Mouse (Mus musculus) myocyte (in vitro differentiated cells): ENCODE data around the gene Olfr202. TPM values are rescaled to one million over a fixed set of nuclear protein-coding genes. Genes with fewer than 3 reads are reported as not detected.
"Not testable (repeated sequence)": the region's sequence is repeated elsewhere in the genome, so short reads cannot be mapped to it uniquely, and the experiment has no call there.

Source experiments
- H3K27me3 ChIP-seq: one replicate; pipeline ENCODE4 v1.6.1; 2011; ENCODE audit not compliant: control insufficient read depth, insufficient read depth, insufficient read length
- H3K36me3 ChIP-seq: one replicate; pipeline ENCODE4 v1.6.1; 2011; ENCODE audit not compliant: control insufficient read depth, insufficient read depth
- H3K4me2 ChIP-seq: one replicate; pipeline ENCODE4 v1.6.1; 2011; ENCODE audit warnings: low read depth, control low read depth
- H3K4me3 ChIP-seq: one replicate; pipeline ENCODE4 v1.5.1; 2011; ENCODE audit warnings: mild to moderate bottlenecking, control low read depth, moderate library complexity
- H3K79me2 ChIP-seq: one replicate; pipeline ENCODE4 v1.6.1; 2011; ENCODE audit not compliant: control insufficient read depth, insufficient read depth
- H3ac ChIP-seq: one replicate; pipeline ENCODE4 v1.6.1; 2011; ENCODE audit not compliant: control insufficient read depth, insufficient read length
- CEBPB ChIP-seq: IDR thresholded peaks from 2 replicates; pipeline ENCODE4 v1.6.1; 2011; ENCODE audit warnings: mild to moderate bottlenecking, moderate library complexity; ENCODE audit not compliant: poor library complexity, insufficient read depth, severe bottlenecking
- E2F4 ChIP-seq: IDR thresholded peaks from one replicate; pipeline ENCODE4 v1.6.1; 2011; ENCODE audit warnings: mild to moderate bottlenecking, control low read depth, moderate library complexity; ENCODE audit not compliant: insufficient read depth
- MAX ChIP-seq: IDR thresholded peaks from one replicate; pipeline ENCODE4 v1.6.1; 2011; ENCODE audit warnings: low read depth, mild to moderate bottlenecking, control low read depth
- MYOD1 ChIP-seq, 3 experiments: IDR thresholded peaks; one replicate each; pipeline ENCODE4 v1.6.1; 2011; ENCODE audit warnings: control low read depth in 2 of 3, low read depth in 2 of 3, mild to moderate bottlenecking in 2 of 3, moderate library complexity in 1 of 3; ENCODE audit not compliant: insufficient read length in 2 of 3, control insufficient read depth in 1 of 3
- MYOG ChIP-seq, 3 experiments: IDR thresholded peaks; one replicate each; pipeline ENCODE4 v1.6.1; 2011; ENCODE audit warnings: control low read depth in 2 of 3, low read depth in 2 of 3, mild to moderate bottlenecking in 2 of 3; ENCODE audit not compliant: insufficient read length in 2 of 3, control insufficient read depth in 1 of 3, insufficient read depth in 1 of 3
- POLR2A ChIP-seq: IDR thresholded peaks from one replicate; pipeline ENCODE4 v1.6.1; 2011; ENCODE audit warnings: low read depth, mild to moderate bottlenecking, control low read depth, moderate library complexity; ENCODE audit not compliant: insufficient read length
- POLR2AphosphoS2 ChIP-seq: IDR thresholded peaks from one replicate; pipeline ENCODE4 v1.6.1; 2011; ENCODE audit warnings: low read depth, control low read depth; ENCODE audit not compliant: insufficient read length
- REST ChIP-seq: IDR thresholded peaks from one replicate; pipeline ENCODE4 v1.6.1; 2011; ENCODE audit warnings: mild to moderate bottlenecking, control low read depth, moderate library complexity; ENCODE audit not compliant: insufficient read depth, insufficient read length
- SRF ChIP-seq: IDR thresholded peaks from one replicate; pipeline ENCODE4 v1.6.1; 2011; ENCODE audit warnings: low read depth; ENCODE audit not compliant: control insufficient read depth, insufficient read length
- TCF12 ChIP-seq: IDR thresholded peaks from one replicate; pipeline ENCODE4 v1.6.1; 2011; ENCODE audit warnings: mild to moderate bottlenecking, control low read depth; ENCODE audit not compliant: poor library complexity, insufficient read depth, severe bottlenecking
- TCF3 ChIP-seq: IDR thresholded peaks from one replicate; pipeline ENCODE4 v1.6.1; 2011; ENCODE audit warnings: low read depth, control low read depth; ENCODE audit not compliant: insufficient read length
- USF1 ChIP-seq: IDR thresholded peaks from one replicate; pipeline ENCODE4 v1.6.1; 2011; ENCODE audit warnings: low read depth, mild to moderate bottlenecking, control low read depth, moderate library complexity
- polyA plus RNA-seq: library from polyadenylated mRNA; unstranded; fragments of >200 nt; fragmentation: generic; extraction: Trizol; gene quantifications from one replicate; pipeline ENCODE4 v1.2.1, GENCODE M21; 2012; ENCODE audit warnings: missing spikeins

Olfr202 gene
- not detected for polyA plus RNA-seq

DNA sequence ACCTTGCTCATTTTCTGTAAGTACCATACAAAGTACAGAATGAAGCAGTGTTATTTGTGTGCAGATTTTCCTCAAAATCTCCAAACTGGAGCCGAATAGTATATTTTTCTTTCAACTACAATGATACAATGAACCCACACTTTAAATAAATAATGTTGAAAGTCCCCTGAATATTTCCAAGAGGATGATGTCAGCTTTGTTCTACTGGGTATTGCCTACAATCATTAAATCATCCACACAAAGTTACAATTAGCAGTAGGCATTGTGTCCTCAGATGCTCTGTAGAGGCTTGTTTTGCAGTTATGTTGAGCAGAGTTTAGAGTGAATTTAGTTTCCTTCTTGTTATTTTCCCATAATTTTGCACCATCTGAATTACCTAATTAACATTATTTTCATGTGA, at the start of gene Olfr202:
Gene Olfr202 (minus strand): TSS at position 101 of the 400 bp plus-strand sequence.
- Histone ChIP-seq H3K4me3 (no peak within 1 kb of the TSS), H3K4me2 (no peak within 1 kb of the TSS), H3K27me3 (no peaks in the 10 kb centered on the region), H3ac (no peak within 1 kb of the TSS), H3K36me3 (no peaks in the 10 kb centered on the region), H3K79me2 (no peaks in the 10 kb centered on the region)
- TF ChIP-seq POLR2AphosphoS2 (no peak), MYOD1 (IDR thresholded peaks at IDR 0.05; ENCODE audit: control insufficient read depth in 1 of 3, insufficient read length in 2 of 3, low read depth in 2 of 3) (no peak), CEBPB (no peak), MYOG (IDR thresholded peaks at IDR 0.05; ENCODE audit: control insufficient read depth in 1 of 3, insufficient read depth in 1 of 3, insufficient read length in 2 of 3, low read depth in 2 of 3) (no peak), TCF12 (no peak), SRF (no peak), REST (no peak), USF1 (no peak), MAX (no peak), E2F4 (no peak), POLR2A (no peak), TCF3 (no peak)

DNA sequence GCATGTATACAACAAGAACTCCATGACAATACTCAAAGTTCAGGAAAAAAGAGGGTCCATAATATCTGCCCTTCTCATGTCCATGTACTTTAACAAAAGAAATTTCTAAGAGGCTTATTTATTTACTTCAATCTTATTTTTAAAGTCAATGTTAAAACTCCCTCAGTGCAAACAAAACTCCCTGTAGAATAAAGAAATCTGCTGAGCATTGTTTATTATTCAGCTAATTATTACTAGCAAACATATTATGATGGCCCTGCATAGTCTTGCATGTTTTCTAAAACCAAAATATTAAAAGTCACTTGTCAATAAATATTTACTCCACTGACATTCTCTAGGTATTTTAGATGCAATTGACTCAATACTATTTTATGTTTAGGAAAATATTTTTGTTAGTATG, 44.4 kb upstream of the Olfr202 start, which contains the start of gene Olfr205:
Gene Olfr205 (minus strand): TSS at position 101 of the 400 bp plus-strand sequence.
- no peaks in the 10 kb centered on the region for H3K27me3 ChIP-seq
- H3K4me3 ChIP-seq, result no peak within 1 kb of the TSS
- H3K4me2 ChIP-seq, result no peak within 1 kb of the TSS
- no peaks in the 10 kb centered on the region for H3K36me3 ChIP-seq
- no peaks in the 10 kb centered on the region for H3K79me2 ChIP-seq
- TF ChIP-seq POLR2AphosphoS2 (no peak), MAX (no peak), E2F4 (no peak)
- no peak within 1 kb of the TSS for H3ac ChIP-seq

DNA sequence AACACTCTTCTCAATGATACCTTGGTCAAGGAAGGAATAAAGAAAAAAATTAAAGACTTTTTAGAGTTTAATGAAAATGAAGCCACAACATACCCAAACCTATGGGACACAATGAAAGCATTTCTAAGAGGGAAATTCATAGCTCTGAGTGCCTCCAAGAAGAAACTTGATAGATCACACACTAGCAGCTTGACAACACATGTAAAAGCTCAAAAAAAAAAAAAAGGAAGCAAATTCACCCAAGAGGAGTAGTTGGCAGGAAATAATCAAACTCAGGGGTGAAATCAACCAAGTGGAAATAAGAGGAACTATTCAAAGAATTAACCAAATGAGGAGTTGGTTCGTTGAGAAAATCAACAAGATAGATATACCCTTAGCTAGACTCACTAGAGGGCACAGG, 36.7 kb upstream of the Olfr202 start:
- not testable (repeated sequence) for H3K27me3 ChIP-seq, H3K4me3 ChIP-seq, H3K79me2 ChIP-seq, H3K4me2 ChIP-seq, H3ac ChIP-seq, H3K36me3 ChIP-seq

DNA sequence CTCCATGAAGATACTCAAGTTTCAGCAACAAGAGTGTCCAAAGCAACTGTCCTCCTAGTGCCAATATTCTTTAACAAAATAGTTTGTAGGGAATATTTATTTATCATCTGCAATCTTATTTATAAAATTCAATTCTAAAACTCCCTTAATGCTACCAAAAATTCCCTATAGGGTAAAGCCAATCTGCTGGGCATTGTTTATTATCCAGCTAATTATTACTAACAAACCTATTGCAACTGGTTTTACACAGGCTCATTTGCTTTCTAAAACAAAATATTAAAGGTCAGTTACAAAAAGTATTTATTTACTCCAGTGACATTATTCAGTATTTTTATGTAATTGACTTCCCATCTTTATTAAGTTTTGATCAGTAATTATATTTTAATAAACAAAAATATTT, 31.6 kb upstream of the Olfr202 start, which contains the start of gene Olfr204:
Gene Olfr204 (minus strand): TSS at position 101 of the 400 bp plus-strand sequence.
- Histone ChIP-seq H3K79me2 (no peaks in the 10 kb centered on the region), H3K4me3 (no peak within 1 kb of the TSS), H3K4me2 (no peak within 1 kb of the TSS), H3ac (no peak within 1 kb of the TSS), H3K36me3 (no peaks in the 10 kb centered on the region), H3K27me3 (no peaks in the 10 kb centered on the region)
- TF ChIP-seq SRF, result no peak
- no peak for TF ChIP-seq POLR2AphosphoS2
- no peak for TF ChIP-seq E2F4
- TF ChIP-seq USF1, result no peak
- TF ChIP-seq POLR2A, result no peak
- TF ChIP-seq TCF12, result no peak
- TF ChIP-seq MYOG (IDR thresholded peaks at IDR 0.05; ENCODE audit: control insufficient read depth in 1 of 3, insufficient read depth in 1 of 3, insufficient read length in 2 of 3, low read depth in 2 of 3), result no peak
- no peak for TF ChIP-seq CEBPB
- no peak for TF ChIP-seq MAX
- no peak for TF ChIP-seq TCF3
- no peak for TF ChIP-seq REST
- TF ChIP-seq MYOD1 (IDR thresholded peaks at IDR 0.05; ENCODE audit: control insufficient read depth in 1 of 3, insufficient read length in 2 of 3, low read depth in 2 of 3), result no peak

DNA sequence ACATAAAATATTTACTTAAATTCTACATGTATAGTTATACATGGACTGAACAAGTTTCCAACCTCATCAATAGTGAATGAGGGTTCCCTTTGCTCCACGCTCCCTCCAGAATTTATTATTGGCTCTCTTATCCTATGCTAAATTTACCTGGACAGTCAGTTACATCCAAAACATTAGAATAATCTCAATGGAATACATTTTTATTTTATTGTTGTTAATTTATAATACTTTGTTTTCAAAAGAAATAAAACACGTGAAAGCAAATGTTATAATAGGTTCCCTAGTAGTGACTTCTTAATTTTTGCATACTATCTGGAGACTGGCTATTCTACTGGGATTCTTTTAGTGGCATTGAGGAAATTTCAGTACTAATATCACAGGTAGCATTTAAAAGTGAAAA, 12.0 kb upstream of the Olfr202 start, which contains the start of gene Olfr203:
Gene Olfr203 (plus strand): TSS at position 301 of the 400 bp plus-strand sequence.
- H3K4me3 ChIP-seq, result no peak within 1 kb of the TSS
- no peaks in the 10 kb centered on the region for H3K36me3 ChIP-seq
- no peaks in the 10 kb centered on the region for H3K79me2 ChIP-seq
- no peak within 1 kb of the TSS for H3ac ChIP-seq
- no peaks in the 10 kb centered on the region for H3K27me3 ChIP-seq
- no peak within 1 kb of the TSS for H3K4me2 ChIP-seq
- TF ChIP-seq POLR2AphosphoS2, result no peak
- no peak for TF ChIP-seq MAX
- TF ChIP-seq CEBPB, result no peak
- TF ChIP-seq MYOG (IDR thresholded peaks at IDR 0.05; ENCODE audit: control insufficient read depth in 1 of 3, insufficient read depth in 1 of 3, insufficient read length in 2 of 3, low read depth in 2 of 3), result no peak
- TF ChIP-seq SRF, result no peak
- TF ChIP-seq USF1, result no peak

DNA sequence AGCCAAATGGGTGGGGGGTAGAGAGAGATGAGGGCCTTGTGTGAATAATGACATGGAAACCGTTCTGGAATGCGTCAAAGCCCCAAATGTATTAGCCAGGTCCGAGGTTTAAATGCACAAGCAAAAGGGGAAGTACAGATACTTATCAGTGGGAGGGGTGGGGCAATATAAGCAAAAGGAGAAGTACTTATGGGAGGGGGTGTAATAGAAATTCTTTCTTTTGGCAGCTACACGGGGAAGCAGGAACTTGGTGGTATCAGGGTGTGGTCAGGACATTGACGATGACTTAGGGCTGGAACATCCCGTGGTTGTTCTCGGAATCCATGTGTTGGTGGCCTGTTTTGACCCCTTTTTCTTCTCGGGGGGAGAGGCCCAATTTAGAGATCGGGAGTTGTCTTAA, 983 bp upstream of the Olfr202 start:
- not testable (repeated sequence) for H3K36me3 ChIP-seq, H3ac ChIP-seq, H3K27me3 ChIP-seq, H3K4me3 ChIP-seq, H3K79me2 ChIP-seq, H3K4me2 ChIP-seq
